Mouse (Mus musculus): Measurements from ENCODE around the gene Il5.

DNA sequence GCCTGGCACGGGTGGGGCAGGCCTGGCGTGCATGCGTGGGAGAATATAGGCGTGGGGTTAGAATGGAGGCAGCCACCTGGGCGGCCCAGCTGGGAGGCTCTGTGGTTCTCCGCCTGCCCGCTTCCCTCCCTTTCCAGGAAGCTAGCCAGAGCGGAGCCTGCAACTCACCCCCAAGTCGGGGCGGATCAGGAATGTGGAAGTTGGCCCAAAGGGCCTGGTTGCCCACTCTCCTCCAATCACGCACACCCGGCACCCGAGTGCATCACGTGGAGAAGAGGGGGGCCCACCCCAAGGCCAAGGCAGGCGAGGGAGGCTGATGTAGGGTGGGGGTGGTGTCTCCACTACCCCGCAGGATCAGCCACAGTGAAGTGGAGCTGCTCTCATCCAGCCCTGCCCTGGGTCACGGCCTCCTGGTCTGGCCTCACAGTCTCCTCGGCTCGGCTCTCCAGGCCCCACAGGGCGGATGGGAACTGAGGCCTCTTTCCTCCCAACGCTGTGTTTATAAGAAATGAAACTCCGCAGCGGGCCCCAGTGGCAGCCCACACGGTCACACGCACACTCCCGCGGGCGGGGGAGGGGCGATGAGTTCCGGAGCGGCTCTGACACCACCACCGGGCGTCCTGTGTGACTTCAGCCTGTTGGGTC is 43.0 kb downstream of the Il5 start:
- TF ChIP-seq CTCF (IDR thresholded peaks at IDR 0.05; ENCODE audit: low read depth), result peak; percentile 67
- TF ChIP-seq EP300 (optimal IDR thresholded peaks at IDR 0.05), result no peak

Data from stomach, postnatal 0 days (tissue).